In genomic region chr12:36439396-36439795, GRCm38 (mm10) we compare ENCODE assay signal across 22 mouse cellular contexts. TPM values are rescaled to one million over a fixed set of nuclear protein-coding genes. Genes with fewer than 3 reads are reported as not detected.
DNase-seq lines count a peak whose midpoint lies in the region; ATAC-seq lines count a peak whose summit lies in the region.
"Had no signal": no experiment of that assay in that cellular context is flagged by ENCODE, and none has a peak within 500 bp of the region (broad histone marks: within the 10 kb centered on the region; RNA-seq: fewer than 3 reads in every experiment).

No protein-coding gene starts in this region.

- H3K36me3 ChIP-seq in splenic B cell, adult 2 months (ENCODE audit: control insufficient read depth, insufficient read depth, low read length, poor library complexity, severe bottlenecking): no peaks in the 10 kb centered on the region
- H3K36me3 ChIP-seq: embryonic facial prominence, embryonic 10.5 days; forebrain, embryonic 10.5 days; forebrain, embryonic 15.5 days; hindbrain, embryonic 12.5 days had no signal

- ATAC-seq in hematopoietic stem cell, adult 5-6 weeks (replicated peaks in 1 of 2; ENCODE audit: insufficient read depth in 1 of 2, low FRiP score in 2 of 2, low TSS enrichment in 1 of 2, low read depth in 1 of 2, poor library complexity in 2 of 2, severe bottlenecking in 2 of 2): peak; percentile 37 to 56; a peak in 2 of 4 replicates
- ATAC-seq: forebrain, embryonic 15.5 days; hindbrain, embryonic 16.5 days; inflammation-experienced regulatory T-cells, adult 6 months had no signal

- no peaks in the 10 kb centered on the region for H3K27me3 ChIP-seq in splenic B cell, adult 2 months (ENCODE audit: control insufficient read depth, insufficient read depth, low read length, poor library complexity, severe bottlenecking)
- H3K27me3 ChIP-seq: CH12.LX; forebrain, embryonic 15.5 days; heart, embryonic 12.5 days; hindbrain, embryonic 12.5 days had no signal

- DNase-seq in 416B (ENCODE audit: low read depth) (peak; percentile 0), adipocyte (ENCODE audit: low spot score) (peak; percentile 22)
- DNase-seq in splenic B cell, adult 2 months (ENCODE audit: low read depth, low spot score): peak; percentile 36
- no peak for DNase-seq in right cerebral cortex, postnatal 36 days (ENCODE audit: low spot score in 2 of 2)
- DNase-seq in urinary bladder, postnatal 25 days (ENCODE audit: low spot score): no peak
- no peak for DNase-seq in kidney, postnatal 4 days
- DNase-seq: adrenal gland, postnatal 14 days; cerebellum, adult 11-12 months; cerebellum, adult 9-10 months; cerebellum, postnatal 25 days; gastrocnemius, postnatal 10 days; heart, adult 2 months; heart, postnatal 36 days had no signal

RNA-seq across cellular contexts. Expression of gene D630036H23Rik, which starts 57.4 kb away (rescaled TPM):
- total RNA-seq in hematopoietic stem cell, adult 5-6 weeks (2017): not detected in 2 replicates

RNA-seq across cellular contexts. Expression of gene Ispd, which starts 58.1 kb away (rescaled TPM):
- 4.3 and 7.4 TPM in 2 replicates for total RNA-seq in hematopoietic stem cell, adult 5-6 weeks (2017)

Comparison
In these comparisons a context has a peak if more than half of its experiments do, and no peak if none do; other contexts are left out.
1. DNase-seq: peak in 416B (single experiment), adipocyte (single experiment) and splenic B cell, adult 2 months (single experiment); none in right cerebral cortex, postnatal 36 days (0 of 2), urinary bladder, postnatal 25 days (single experiment) and kidney, postnatal 4 days (0 of 2).